Mouse (Mus musculus) T-helper 17 cell (primary cell): ENCODE measurements at regions not wholly inside any gene's neighbourhood (a gene's known extent, or its start where the extent isn't known, plus 50 kb on each side); places are given as distances from the start of the nearest gene placed in this dataset.

Experiments used
- in situ Hi-C, 2 experiments: fragments of 300-600 bp; cut with MboI, MseI; formaldehyde crosslinking; loops; 1 replicate in 1 of 2; 2 replicates in 1 of 2; pipeline ENCODE4 v1.15.1; 2025; ENCODE audit warnings: high pct_unique_total_duplicates in 2 of 2

- in situ Hi-C loops = no loop called here
These were observed 508.3 kb upstream of the Arpp21 start for GRCm38 (mm10) chr9:112743871-112744590.

GRCm38 (mm10) chr9:112735761-112736160 is 500.0 kb upstream of the Arpp21 start:
- in situ Hi-C loops = no loop called here

DNA sequence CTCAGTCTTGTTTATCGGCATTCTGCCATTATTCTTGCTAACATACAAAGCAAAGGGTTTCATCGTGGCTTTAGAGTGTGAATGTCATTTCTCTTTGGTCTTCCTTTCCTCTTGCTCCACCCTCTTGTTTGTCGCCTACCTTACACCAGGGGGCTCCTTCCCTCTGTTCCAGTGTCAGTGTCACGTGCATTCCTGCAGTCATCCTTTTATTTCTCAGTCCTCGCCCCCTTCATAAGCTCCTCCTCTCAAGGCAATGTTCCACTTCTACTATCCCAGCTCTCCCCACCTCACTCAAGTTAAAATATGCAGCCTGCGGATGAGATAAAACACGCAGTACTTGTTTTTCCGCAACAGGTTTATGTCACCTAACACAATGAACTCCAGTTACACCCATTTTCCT is 489.8 kb upstream of the Arpp21 start:
- in situ Hi-C loops = no loop called here

DNA sequence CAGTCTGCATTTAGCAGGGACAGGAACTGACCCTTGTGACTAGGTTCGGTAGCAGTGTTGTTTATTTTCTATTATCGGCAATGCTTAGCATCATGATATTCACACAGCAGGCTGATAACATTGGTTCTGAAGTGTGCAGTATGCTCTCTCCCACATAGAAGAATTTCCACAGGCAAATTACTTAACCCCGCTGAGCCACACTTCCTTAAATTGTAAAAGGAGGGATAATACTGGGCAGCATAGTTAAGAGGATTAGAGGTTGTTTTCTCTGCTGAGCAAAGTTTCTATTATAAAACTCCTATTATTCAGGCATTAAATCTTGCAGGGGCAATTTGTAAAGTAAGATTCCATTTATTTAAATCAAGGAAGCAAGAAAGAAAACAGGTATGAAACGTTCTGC is 489.4 kb upstream of the Arpp21 start:
- in situ Hi-C loops = no loop called here

GRCm38 (mm10) chr9:112723346-112723745 is 487.6 kb upstream of the Arpp21 start:
- in situ Hi-C loops = no loop called here

GRCm38 (mm10) chr9:112722501-112722900 is 486.8 kb upstream of the Arpp21 start:
- in situ Hi-C loops = no loop called here

GRCm38 (mm10) chr9:112715197-112715762 is 479.5 kb upstream of the Arpp21 start:
- in situ Hi-C loops = no loop called here

DNA sequence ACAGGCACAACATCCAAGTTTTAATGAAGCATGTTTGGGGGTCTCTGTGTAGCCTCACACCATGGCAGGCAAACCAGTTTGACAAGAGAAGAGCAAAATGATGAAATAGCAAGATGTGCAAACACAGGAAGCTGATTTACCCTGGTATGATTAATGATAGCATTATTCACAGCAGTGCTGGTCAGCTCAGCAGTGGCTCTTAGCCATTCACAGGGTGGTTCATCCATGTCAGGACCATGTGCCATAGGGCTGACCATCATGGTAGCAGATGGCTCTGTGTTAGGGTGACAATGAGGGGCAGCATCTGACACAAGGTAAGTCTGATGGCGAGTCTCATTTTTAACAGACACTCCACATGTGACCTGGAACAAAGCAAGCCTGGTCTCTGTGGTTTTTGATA is 443.1 kb upstream of the Arpp21 start:
- in situ Hi-C loops = no loop called here

DNA sequence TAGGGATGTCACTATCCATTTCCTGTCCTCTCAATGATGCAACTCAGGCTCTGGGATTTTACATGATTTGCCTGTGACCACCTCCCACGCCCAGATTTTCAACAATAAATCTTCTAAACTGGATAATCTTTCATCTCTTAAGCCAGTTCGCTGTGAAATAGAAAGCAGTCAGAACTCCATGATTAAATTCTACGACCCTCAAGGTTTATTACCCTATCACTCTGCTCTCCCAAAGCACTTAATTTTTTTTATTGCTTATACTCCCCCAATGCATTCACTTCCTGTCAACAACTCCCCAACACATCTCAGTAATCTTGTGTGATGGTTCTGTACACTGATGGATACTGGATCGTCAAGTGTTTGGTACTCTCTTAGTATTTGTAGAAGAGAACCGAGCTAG is 439.5 kb upstream of the Arpp21 start:
- in situ Hi-C loops = no loop called here
